Comparison of ENCODE assay signal across 11 mouse cellular contexts in the genomic region with DNA sequence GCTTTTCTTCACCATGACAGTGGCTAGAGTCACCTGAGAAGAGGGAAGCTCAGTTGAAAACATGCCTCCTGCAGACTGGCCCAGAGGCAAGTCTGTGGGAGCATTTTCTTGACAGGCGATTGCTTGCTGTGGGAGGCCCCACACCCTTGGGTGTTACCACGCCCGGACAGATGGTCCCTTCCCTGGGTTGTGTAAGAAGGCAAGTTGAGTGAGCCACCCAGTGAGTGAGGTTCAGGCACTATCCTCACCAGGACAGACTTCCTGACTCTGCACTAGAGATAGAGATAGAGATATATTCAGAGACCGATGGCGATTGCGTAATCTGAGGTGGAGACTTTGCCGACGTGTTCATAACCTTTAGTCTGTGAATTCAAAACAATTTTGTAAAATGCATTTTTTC.
DNase-seq lines count a peak whose midpoint lies in the region; ATAC-seq and TF ChIP-seq lines count a peak whose summit lies in the region.
"Had no signal": no experiment of that assay in that cellular context is flagged by ENCODE, and none has a peak within 500 bp of the region (broad histone marks: within the 10 kb centered on the region; RNA-seq: fewer than 3 reads in every experiment).

No protein-coding gene starts in this region.

- TF ChIP-seq CTCF in spleen, adult 2 months (IDR thresholded peaks at IDR 0.05; ENCODE audit: extremely low read depth, insufficient read depth, insufficient read length, insufficient replicate concordance) = no peak

- WGBS in spleen, adult 2 months = 17% methylated on average over 8 of the region's 8 CpGs

- H3K27ac ChIP-seq in spleen, adult 2 months (ENCODE audit: insufficient read depth, low read length) = peak overlapping the region; percentile 79
- H3K27ac ChIP-seq: midbrain, embryonic 12.5 days had no signal

- no peak for TF ChIP-seq POLR2A in spleen, adult 2 months (IDR thresholded peaks at IDR 0.05; ENCODE audit: low read depth, low read length)

- H3K4me3 ChIP-seq in spleen, adult 2 months (ENCODE audit: extremely low read depth, insufficient read depth, insufficient read length) = peak overlapping the region; percentile 20; the same call in 1 of the 2 replicates
- H3K4me3 ChIP-seq: midbrain, embryonic 12.5 days had no signal

- H3K4me1 ChIP-seq in spleen, adult 2 months (ENCODE audit: control insufficient read depth, insufficient read depth, insufficient read length) = peaks cover 11% of the 10 kb centered on the region; the same call in 1 of the 2 replicates

- no peaks in the 10 kb centered on the region for H3K27me3 ChIP-seq in spleen, adult 2 months (ENCODE audit: control insufficient read depth, insufficient read depth, low read length)
- H3K27me3 ChIP-seq: midbrain, embryonic 12.5 days had no signal

- no peaks in the 10 kb centered on the region for H3K36me3 ChIP-seq in spleen, adult 2 months (ENCODE audit: control insufficient read depth, insufficient read depth, low read length)
- H3K36me3 ChIP-seq: midbrain, embryonic 12.5 days had no signal

- peak; percentile 97 for ATAC-seq in granulocyte monocyte progenitor cell, adult 5-6 weeks (replicated peaks; ENCODE audit: poor library complexity, severe bottlenecking)
- ATAC-seq: forebrain, embryonic 16.5 days had no signal

- peak; percentile 11 to 28 for DNase-seq in spleen, adult 2 months (ENCODE audit: low read depth in 1 of 2, low spot score in 2 of 2)
- no peak for DNase-seq in spleen, adult 12 weeks (ENCODE audit: low spot score)
- DNase-seq in lung, postnatal 25 days (ENCODE audit: low spot score) = peak; percentile 38
- DNase-seq in thymus, postnatal 25 days = peak; percentile 21
- no peak for DNase-seq in cerebellum, adult 18-20 months
- DNase-seq in right cerebral cortex, adult 18-20 months = no peak
- no peak for DNase-seq in adrenal gland, adult (ENCODE audit: inconsistent age in 2 of 2, low spot score in 1 of 2)
- DNase-seq: cerebellum, adult 2 months had no signal

Comparison
In these comparisons a context has a peak if more than half of its experiments do, and no peak if none do; other contexts are left out.
1. DNase-seq: peak in spleen, adult 2 months (2 of 2), lung, postnatal 25 days (single experiment) and thymus, postnatal 25 days (single experiment); none in spleen, adult 12 weeks (single experiment), cerebellum, adult 18-20 months (0 of 2), right cerebral cortex, adult 18-20 months (single experiment) and adrenal gland, adult (0 of 2).